Mouse (Mus musculus) intestine, embryonic 15.5 days (tissue): ENCODE data around the gene Gpr61. TPM values are rescaled to one million over a fixed set of nuclear protein-coding genes. Genes with fewer than 3 reads are reported as not detected.
A peak's percentile ranks its signal among the peaks of the same experiment; 100 is the strongest.

Source experiments
- ATAC-seq: fragments of 200-750 bp; cut with Nextera tagmentation; 2 replicates; pipeline ENCODE4 v1.8.0; 2017; ENCODE audit warnings: moderate TSS enrichment, moderate library complexity
- H3K27ac ChIP-seq: fragments of 300-500 bp; sonication (generic); 2 replicates; pipeline ENCODE4 v1.5.1; 2015; ENCODE audit warnings: mild to moderate bottlenecking, inconsistent platforms
- H3K27me3 ChIP-seq: fragments of 300-500 bp; sonication (generic); replicated peaks from 2 replicates; pipeline ENCODE4 v1.6.1; 2015; ENCODE audit warnings: inconsistent platforms
- H3K36me3 ChIP-seq: fragments of 300-500 bp; sonication (generic); 2 replicates; pipeline ENCODE4 v1.6.1; 2015; ENCODE audit warnings: inconsistent platforms
- H3K4me1 ChIP-seq: fragments of 300-500 bp; sonication (generic); replicated peaks from 2 replicates; pipeline ENCODE4 v1.6.1; 2015; ENCODE audit warnings: inconsistent platforms
- H3K4me2 ChIP-seq: fragments of 300-500 bp; sonication (generic); replicated peaks from 2 replicates; pipeline ENCODE4 v1.6.1; 2015; ENCODE audit warnings: mild to moderate bottlenecking, inconsistent platforms
- H3K4me3 ChIP-seq: fragments of 300-500 bp; sonication (generic); replicated peaks from 2 replicates; pipeline ENCODE4 v1.5.1; 2015; ENCODE audit warnings: inconsistent platforms
- H3K9ac ChIP-seq: fragments of 300-500 bp; sonication (generic); 2 replicates; pipeline ENCODE4 v1.6.1; 2015; ENCODE audit warnings: inconsistent platforms
- H3K9me3 ChIP-seq: fragments of 300-500 bp; sonication (generic); 2 replicates; pipeline ENCODE4 v1.6.1; 2016; ENCODE audit warnings: inconsistent platforms
- WGBS: fragments of 180-500 bp; shearing (Covaris S2); methylation state at CpG from one replicate; pipeline ENCODE4 v1.1.7; 2015; 5-methylcytosine and 5-hydroxymethylcytosine counted together
- polyA plus RNA-seq: library from polyadenylated mRNA; unstranded; fragments of >200 nt; fragmentation: Nextera tagmentation; extraction: Ambion mirVana; gene quantifications from 2 replicates; pipeline ENCODE4 v1.2.1, GENCODE M21; 2015

Gpr61 gene
- polyA plus RNA-seq, 1 experiment from 2014 or later = 0.21 TPM

GRCm38 (mm10) chr3:108140786-108141185 lies 13.9 kb downstream of the Gpr61 start:
- H3K27me3 ChIP-seq = no peaks in the 10 kb centered on the region
- H3K4me3 ChIP-seq = no peak overlapping the region
- no peak for ATAC-seq
- no peak overlapping the region for H3K27ac ChIP-seq
- peaks cover 4% of the 10 kb centered on the region; the same call in 1 of the 2 replicates for H3K36me3 ChIP-seq
- H3K4me1 ChIP-seq = no peaks in the 10 kb centered on the region; the same call in 1 of the 2 replicates
- no peaks in the 10 kb centered on the region for H3K9me3 ChIP-seq
- H3K9ac ChIP-seq = no peak overlapping the region
- H3K4me2 ChIP-seq = no peak overlapping the region
- WGBS = 84% methylated on average over 4 of the region's 4 CpGs

DNA sequence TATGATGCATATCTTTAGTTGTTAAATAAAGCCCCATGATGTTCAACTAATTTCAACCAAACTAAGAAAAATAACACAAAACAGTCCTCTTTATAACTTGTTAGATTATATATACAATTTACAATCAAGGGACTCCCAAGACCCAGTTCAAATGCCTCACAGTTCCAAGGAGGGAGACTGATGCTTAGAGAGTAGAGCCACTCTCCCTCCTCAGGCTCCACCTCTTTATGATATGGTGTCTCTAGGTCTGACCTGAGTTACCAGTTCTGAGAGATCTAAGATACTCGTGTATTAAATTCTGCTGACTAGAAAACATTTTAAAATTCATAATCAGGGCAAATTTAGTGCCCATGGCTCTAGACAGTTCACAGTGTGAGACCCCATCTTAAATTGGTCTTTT lies 15.6 kb downstream of the Gpr61 start:
- H3K9me3 ChIP-seq = no peaks in the 10 kb centered on the region
- H3K4me1 ChIP-seq = no peaks in the 10 kb centered on the region; the same call in 1 of the 2 replicates
- whole genome bisulfite sequencing = 49% methylated on average over 1 of the region's 1 CpGs
- H3K27me3 ChIP-seq = no peaks in the 10 kb centered on the region
- H3K4me3 ChIP-seq = no peak overlapping the region
- H3K36me3 ChIP-seq = peaks cover 4% of the 10 kb centered on the region; the same call in 1 of the 2 replicates
- no peak overlapping the region for H3K9ac ChIP-seq
- ATAC-seq = 0 out of 2 replicates have a peak, but pooled peaks have one; percentile 69
- no peak overlapping the region for H3K4me2 ChIP-seq
- no peak overlapping the region for H3K27ac ChIP-seq

DNA sequence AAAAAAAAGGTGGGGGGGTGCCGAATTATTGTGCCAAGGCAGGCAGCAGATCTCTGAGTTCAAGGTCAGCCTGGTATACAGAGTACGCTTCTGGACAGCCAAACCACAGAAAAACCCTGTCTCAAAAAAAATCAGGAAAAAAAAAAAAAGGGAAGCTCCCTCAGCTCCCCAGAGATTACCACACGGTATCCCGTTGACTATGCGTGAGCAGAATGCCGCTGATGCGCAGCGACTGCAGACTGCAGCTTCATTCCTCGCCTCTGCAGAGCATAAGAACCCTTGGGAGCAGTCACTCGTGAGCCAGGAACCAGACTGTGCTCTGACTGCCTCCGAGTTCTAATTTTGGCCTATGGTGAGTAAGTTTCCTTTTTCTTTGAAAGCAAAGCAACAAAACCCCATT lies 20.0 kb downstream of the Gpr61 start:
- no peaks in the 10 kb centered on the region for H3K9me3 ChIP-seq
- WGBS = 83% methylated on average over 11 of the region's 11 CpGs
- H3K27me3 ChIP-seq = no peaks in the 10 kb centered on the region
- ATAC-seq = no peak
- no peak overlapping the region for H3K4me2 ChIP-seq
- no peak overlapping the region for H3K9ac ChIP-seq
- H3K36me3 ChIP-seq = no peaks in the 10 kb centered on the region; the same call in 1 of the 2 replicates
- no peak overlapping the region for H3K27ac ChIP-seq
- no peak overlapping the region for H3K4me3 ChIP-seq
- peaks cover 14% of the 10 kb centered on the region for H3K4me1 ChIP-seq

DNA sequence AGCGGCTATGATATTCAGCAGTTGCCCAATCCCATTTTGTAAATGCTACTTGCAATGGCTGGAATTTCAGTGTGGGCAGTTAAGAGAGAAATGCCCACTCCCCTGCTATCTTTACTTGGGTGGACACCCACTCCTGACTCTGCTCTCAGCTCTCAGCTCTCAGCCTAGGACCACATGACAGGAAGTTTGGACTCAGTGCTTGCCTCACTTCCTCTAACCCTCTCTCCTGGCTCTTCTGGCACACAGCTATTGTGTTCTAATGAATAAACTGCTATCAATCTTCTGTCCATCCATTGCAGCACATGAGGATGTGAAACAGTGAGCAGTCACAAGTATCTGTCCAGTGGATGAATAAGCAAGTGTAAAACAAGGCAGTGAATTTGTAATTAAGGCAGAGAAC lies 22.2 kb downstream of the Gpr61 start:
- WGBS = 82% methylated on average over 1 of the region's 1 CpGs
- ATAC-seq = no peak
- H3K4me3 ChIP-seq = no peak overlapping the region
- no peak overlapping the region for H3K4me2 ChIP-seq
- no peaks in the 10 kb centered on the region; the same call in 1 of the 2 replicates for H3K36me3 ChIP-seq
- peaks cover 14% of the 10 kb centered on the region for H3K4me1 ChIP-seq
- no peak overlapping the region for H3K9ac ChIP-seq
- H3K27ac ChIP-seq = peak overlapping the region; percentile 61
- no peaks in the 10 kb centered on the region for H3K27me3 ChIP-seq
- no peaks in the 10 kb centered on the region for H3K9me3 ChIP-seq

DNA sequence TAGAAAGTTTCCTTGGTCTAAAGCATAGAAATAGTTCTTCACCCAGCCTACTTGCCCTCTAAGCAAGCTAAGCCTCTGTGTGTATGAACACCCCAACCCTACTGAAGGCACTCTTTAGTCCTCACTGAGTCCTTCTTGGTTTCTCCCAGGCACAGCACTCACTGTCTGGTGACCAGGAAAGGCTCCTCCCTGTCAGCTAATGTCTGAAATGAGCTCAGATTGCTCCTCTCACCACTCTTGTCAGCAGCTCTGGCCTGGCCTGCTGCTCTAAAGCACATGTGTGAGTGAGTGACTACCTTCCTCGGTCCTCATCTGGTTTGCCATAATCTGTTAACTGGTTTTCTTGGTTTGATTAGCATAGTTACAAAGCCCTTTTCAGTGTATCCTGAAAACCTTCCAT lies 22.9 kb downstream of the Gpr61 start:
- peak overlapping the region; percentile 61 for H3K27ac ChIP-seq
- no peak overlapping the region for H3K4me2 ChIP-seq
- H3K27me3 ChIP-seq = no peaks in the 10 kb centered on the region
- H3K36me3 ChIP-seq = no peaks in the 10 kb centered on the region; the same call in 1 of the 2 replicates
- peaks cover 14% of the 10 kb centered on the region for H3K4me1 ChIP-seq
- WGBS = 67% methylated on average over 1 of the region's 1 CpGs
- no peak overlapping the region for H3K4me3 ChIP-seq
- no peak overlapping the region for H3K9ac ChIP-seq
- H3K9me3 ChIP-seq = no peaks in the 10 kb centered on the region
- peak; percentile 52 for ATAC-seq

DNA sequence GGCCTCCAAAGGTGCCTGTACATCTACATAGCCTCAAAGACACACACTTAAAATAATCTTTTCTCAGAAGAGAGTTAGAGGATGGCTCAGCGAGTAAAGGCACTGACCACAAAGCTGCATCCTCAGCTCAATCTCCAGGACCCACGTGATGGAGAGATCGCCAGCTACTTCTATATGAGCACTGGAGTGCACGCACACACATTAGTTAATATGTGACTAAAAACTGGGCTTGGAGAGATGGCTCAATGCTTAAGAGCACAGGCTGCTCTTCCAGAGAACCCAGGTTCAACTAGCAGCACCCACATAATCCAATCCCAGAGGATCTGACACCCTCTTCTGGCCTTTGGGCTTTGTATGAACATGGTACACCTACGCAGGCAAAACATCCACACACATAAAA lies 23.5 kb downstream of the Gpr61 start:
- Histone ChIP-seq H3K36me3 (no peaks in the 10 kb centered on the region), H3K27me3 (no peaks in the 10 kb centered on the region), H3K9ac (no peak overlapping the region), H3K4me3 (no peak overlapping the region), H3K4me2 (no peak overlapping the region), H3K9me3 (no peaks in the 10 kb centered on the region), H3K27ac (peak overlapping the region; percentile 61), H3K4me1 (peaks cover 14% of the 10 kb centered on the region)
- 59% methylated on average over 5 of the region's 5 CpGs for WGBS
- ATAC-seq = peak; percentile 85

DNA sequence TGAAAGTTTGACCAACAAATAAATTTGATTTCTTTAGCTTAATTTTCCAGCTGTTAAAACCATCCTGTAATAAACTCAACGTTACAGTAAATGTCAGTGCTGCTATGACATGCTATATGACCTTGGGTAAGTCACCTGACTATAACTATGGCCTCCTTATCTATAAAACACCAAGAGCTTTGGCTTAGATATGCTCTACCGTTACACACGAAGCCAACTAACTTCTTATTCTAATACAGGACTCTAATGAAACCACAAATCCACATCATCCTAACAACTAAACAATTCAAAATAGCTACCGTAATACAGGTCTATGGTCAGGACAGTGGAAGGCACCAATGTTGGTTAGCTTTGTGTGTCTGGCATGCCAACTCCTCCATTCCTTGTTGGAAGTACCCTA lies 24.9 kb downstream of the Gpr61 start:
- Histone ChIP-seq H3K4me2 (no peak overlapping the region), H3K9ac (no peak overlapping the region), H3K9me3 (no peaks in the 10 kb centered on the region), H3K27ac (no peak overlapping the region), H3K36me3 (no peaks in the 10 kb centered on the region), H3K4me3 (no peak overlapping the region), H3K27me3 (no peaks in the 10 kb centered on the region), H3K4me1 (peaks cover 14% of the 10 kb centered on the region)
- no peak for ATAC-seq
- 81% methylated on average over 4 of the region's 4 CpGs for WGBS

GRCm38 (mm10) chr3:108129367-108129766 lies 25.3 kb downstream of the Gpr61 start:
- no peak overlapping the region for H3K9ac ChIP-seq
- WGBS = 85% methylated on average over 4 of the region's 4 CpGs
- H3K4me3 ChIP-seq = no peak overlapping the region
- H3K9me3 ChIP-seq = no peaks in the 10 kb centered on the region
- H3K27me3 ChIP-seq = no peaks in the 10 kb centered on the region
- no peak overlapping the region for H3K4me2 ChIP-seq
- H3K27ac ChIP-seq = no peak overlapping the region
- H3K4me1 ChIP-seq = peaks cover 14% of the 10 kb centered on the region
- no peak for ATAC-seq
- no peaks in the 10 kb centered on the region for H3K36me3 ChIP-seq

DNA sequence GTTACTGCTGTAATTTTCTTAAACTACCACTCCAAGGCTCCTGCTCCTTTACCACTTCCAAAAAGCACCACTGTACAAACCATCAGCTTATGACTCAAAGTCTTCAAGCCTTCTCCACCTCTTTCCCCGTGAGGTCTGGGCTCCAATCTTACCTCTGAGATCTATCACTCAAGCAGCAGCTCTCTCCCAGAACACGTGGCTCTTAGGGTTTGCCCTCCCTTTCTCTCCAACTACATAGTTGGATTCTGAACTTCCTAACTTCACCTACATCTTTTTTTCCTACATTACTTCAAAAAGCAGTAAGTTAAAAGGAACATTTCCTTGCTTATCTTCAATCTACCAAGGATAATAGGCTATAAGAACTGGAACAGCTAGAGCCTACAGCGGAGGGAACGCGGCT lies 26.2 kb downstream of the Gpr61 start:
- ATAC-seq = no peak
- WGBS = 66% methylated on average over 5 of the region's 5 CpGs
- H3K9ac ChIP-seq = no peak overlapping the region
- H3K27me3 ChIP-seq = no peaks in the 10 kb centered on the region
- no peak overlapping the region for H3K4me2 ChIP-seq
- H3K4me3 ChIP-seq = no peak overlapping the region
- no peaks in the 10 kb centered on the region for H3K36me3 ChIP-seq
- H3K27ac ChIP-seq = no peak overlapping the region
- H3K4me1 ChIP-seq = peaks cover 14% of the 10 kb centered on the region
- H3K9me3 ChIP-seq = no peaks in the 10 kb centered on the region

- Histone ChIP-seq H3K4me1 (peaks cover 3% of the 10 kb centered on the region), H3K27me3 (no peaks in the 10 kb centered on the region), H3K9me3 (no peaks in the 10 kb centered on the region), H3K4me3 (no peak overlapping the region), H3K4me2 (no peak overlapping the region), H3K9ac (no peak overlapping the region), H3K27ac (no peak overlapping the region), H3K36me3 (0 out of 2 replicates have a peak, but pooled peaks cover under 1% of the 10 kb centered on the region)
- 76% methylated on average over 3 of the region's 3 CpGs for WGBS
- no peak for ATAC-seq
Observed at GRCm38 (mm10) chr3:108126327-108126726, 28.4 kb downstream of the Gpr61 start.

DNA sequence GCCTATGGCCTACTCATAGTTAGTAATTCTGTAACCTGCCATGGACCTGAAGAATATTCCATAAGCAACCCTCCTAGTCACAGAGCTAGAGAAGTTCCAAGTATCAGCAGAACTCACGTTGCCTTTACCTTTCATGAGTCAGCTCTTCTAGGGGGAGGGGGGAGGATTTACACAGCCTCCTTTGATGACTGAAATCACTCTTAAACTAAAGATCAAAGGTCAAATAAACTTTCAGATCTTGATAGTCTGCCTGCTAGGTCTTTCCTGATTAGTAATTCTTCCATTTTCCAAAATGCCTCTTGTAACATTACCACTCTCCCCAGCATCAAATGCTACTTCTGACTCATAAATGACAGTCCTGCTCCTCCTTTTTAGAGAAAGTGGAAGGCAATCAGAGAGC lies 30.6 kb downstream of the Gpr61 start:
- Histone ChIP-seq H3K36me3 (peaks cover 5% of the 10 kb centered on the region; the same call in 1 of the 2 replicates), H3K9me3 (no peaks in the 10 kb centered on the region), H3K9ac (no peak overlapping the region), H3K27me3 (no peaks in the 10 kb centered on the region), H3K4me3 (no peak overlapping the region), H3K4me2 (no peak overlapping the region), H3K27ac (no peak overlapping the region), H3K4me1 (no peaks in the 10 kb centered on the region; the same call in 1 of the 2 replicates)
- ATAC-seq = peak; percentile 68
- 35% methylated on average over 1 of the region's 1 CpGs for WGBS

DNA sequence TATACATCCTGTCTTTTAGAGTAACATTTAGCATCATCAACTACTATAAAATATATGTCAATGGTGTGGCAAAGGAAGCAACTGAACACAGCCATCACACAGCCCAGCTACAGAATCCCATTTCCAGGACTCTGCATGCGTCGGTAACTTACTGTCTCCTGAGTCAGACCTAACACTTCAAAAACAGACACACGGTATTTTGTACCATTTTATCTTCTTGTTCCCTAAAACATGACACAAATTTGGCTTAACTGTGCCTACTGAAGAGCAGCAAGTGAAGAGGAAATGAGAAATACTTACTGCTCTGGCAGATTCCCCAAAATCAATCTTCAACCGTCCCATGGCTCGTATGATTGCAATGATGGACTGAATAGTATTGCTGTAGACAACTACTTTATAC lies 31.4 kb downstream of the Gpr61 start:
- Histone ChIP-seq H3K4me3 (no peak overlapping the region), H3K4me2 (no peak overlapping the region), H3K4me1 (no peaks in the 10 kb centered on the region; the same call in 1 of the 2 replicates), H3K36me3 (peaks cover 6% of the 10 kb centered on the region; the same call in 1 of the 2 replicates), H3K27ac (no peak overlapping the region), H3K9me3 (no peaks in the 10 kb centered on the region), H3K9ac (no peak overlapping the region), H3K27me3 (no peaks in the 10 kb centered on the region)
- ATAC-seq = no peak
- 85% methylated on average over 5 of the region's 5 CpGs for WGBS

DNA sequence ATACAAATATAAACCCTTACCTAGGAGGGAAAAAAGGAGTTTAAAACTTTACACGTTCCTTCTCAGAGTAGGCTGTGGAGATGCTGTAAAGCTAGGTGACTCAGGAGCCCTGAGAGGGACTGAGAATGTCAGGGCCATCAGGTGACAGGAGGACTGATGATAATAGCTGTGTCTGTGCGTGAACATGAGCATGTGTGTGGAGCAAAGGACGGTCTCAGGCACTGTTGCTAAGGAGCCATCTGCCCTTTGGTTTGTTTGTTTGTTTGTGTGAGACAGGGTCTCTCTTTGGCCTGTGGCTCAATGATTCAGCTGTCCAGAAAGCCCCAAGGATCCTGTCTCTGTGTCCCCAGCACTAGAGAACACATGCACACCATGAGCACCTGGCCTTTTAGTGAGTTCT lies 33.6 kb downstream of the Gpr61 start:
- Histone ChIP-seq H3K4me1 (no peaks in the 10 kb centered on the region; the same call in 1 of the 2 replicates), H3K27me3 (no peaks in the 10 kb centered on the region), H3K27ac (no peak overlapping the region), H3K9me3 (no peaks in the 10 kb centered on the region), H3K9ac (no peak overlapping the region), H3K4me2 (no peak overlapping the region), H3K36me3 (peaks cover 11% of the 10 kb centered on the region), H3K4me3 (no peak overlapping the region)
- 84% methylated on average over 3 of the region's 3 CpGs for WGBS
- no peak for ATAC-seq
